Mouse (Mus musculus): ENCODE data around the gene Med26. TPM values are rescaled to one million over a fixed set of nuclear protein-coding genes. Genes with fewer than 3 reads are reported as not detected.

Gene Med26
- 8.3 TPM for polyA plus RNA-seq (2017; shearing (Covaris generic))

GRCm38 (mm10) chr8:72547802-72548643 lies at the start of gene Med26:
Med26 (minus strand) TSS chr8:72548270.

GRCm38 (mm10) chr8:72571611-72572473 lies 23.8 kb upstream of the Med26 start, which contains the start of gene Tmem38a:
Tmem38a (plus strand) TSS chr8:72572055.

GRCm38 (mm10) chr8:72570633-72571610 lies 22.9 kb upstream of the Med26 start, which contains the start of gene Smim7:
Smim7 (minus strand) TSS chr8:72571088.

GRCm38 (mm10) chr8:72491680-72492621 lies 56.1 kb downstream of the Med26 start, which contains the start of gene Slc35e1:
Slc35e1 (minus strand) TSS chr8:72492614.

GRCm38 (mm10) chr8:72474826-72475546 lies 73.1 kb downstream of the Med26 start, which contains the start of gene Cherp:
Cherp (minus strand) TSS chr8:72475226.

Other genes starting within 250 kb of the Med26 start
- 3.1 TPM for gene Gm10282, start 243.0 kb downstream of the Med26 start, polyA plus RNA-seq (2017; shearing (Covaris generic))
- 12.4 TPM for gene Klf2, start 229.2 kb downstream of the Med26 start, polyA plus RNA-seq (2017; shearing (Covaris generic))
- 50.0 TPM for gene Eps15l1, start 126.8 kb downstream of the Med26 start, polyA plus RNA-seq (2017; shearing (Covaris generic))
- gene Calr3, start 104.4 kb downstream of the Med26 start, polyA plus RNA-seq (2017; shearing (Covaris generic)): 0.52 TPM
- 10.5 TPM for gene 1700030K09Rik, start 104.4 kb downstream of the Med26 start, polyA plus RNA-seq (2017; shearing (Covaris generic))
- 124 TPM for gene Cherp, start 73.0 kb downstream of the Med26 start, polyA plus RNA-seq (2017; shearing (Covaris generic))
- 5.8 TPM for gene Slc35e1, start 55.7 kb downstream of the Med26 start, polyA plus RNA-seq (2017; shearing (Covaris generic))
- 65.2 TPM for gene Smim7, start 22.8 kb upstream of the Med26 start, polyA plus RNA-seq (2017; shearing (Covaris generic))
- 2.9 TPM for gene Tmem38a, start 23.8 kb upstream of the Med26 start, polyA plus RNA-seq (2017; shearing (Covaris generic))
- not detected for gene Nwd1, start 98.4 kb upstream of the Med26 start, polyA plus RNA-seq (2017; shearing (Covaris generic))
- gene Sin3b, start 175.0 kb upstream of the Med26 start, polyA plus RNA-seq (2017; shearing (Covaris generic)): 216 TPM
- 10.9 TPM for gene F2rl3, start 213.6 kb upstream of the Med26 start, polyA plus RNA-seq (2017; shearing (Covaris generic))

All from inflammation-experienced regulatory T-cells, adult 16 weeks (primary cell).